Mouse (Mus musculus) cortical plate, adult 2 months (tissue): Measurements from ENCODE around the gene Gm45062.

ENCODE experiments used
- CTCF ChIP-seq: fragments of 200-500 bp; IDR thresholded peaks from 2 replicates; pipeline ENCODE4 v1.5.1; 2011; ENCODE audit warnings: mild to moderate bottlenecking, control low read depth, low read length; ENCODE audit not compliant: insufficient read depth; ENCODE audit errors: extremely low read depth
- POLR2A ChIP-seq: fragments of 200-500 bp; IDR thresholded peaks from 2 replicates; pipeline ENCODE4 v1.6.1; 2011; ENCODE audit warnings: mild to moderate bottlenecking, low read length, control low read depth; ENCODE audit not compliant: insufficient read depth; ENCODE audit errors: extremely low read depth

GRCm38 (mm10) chr6:8367675-8368074, 108.4 kb downstream of the Gm45062 start:
- no peak for TF ChIP-seq POLR2A
- TF ChIP-seq CTCF, result no peak
